Mouse (Mus musculus) adrenal gland, postnatal 4 days (tissue): Measurements from ENCODE around the gene Ripply1. TPM values are rescaled to one million over a fixed set of nuclear protein-coding genes. Genes with fewer than 3 reads are reported as not detected.
"Not testable (repeated sequence)": the region's sequence is repeated elsewhere in the genome, so short reads cannot be mapped to it uniquely, and the experiment has no call there.

ENCODE experiments used
- DNase-seq, 2 experiments: peaks; one replicate each; pipeline ENCODE4 v3.0.0; 2021 to 2022; ENCODE audit warnings: low spot score in 2 of 2, mixed read lengths in 2 of 2
- total RNA-seq, 2 experiments: library from RNA; stranded (reverse); gene quantifications; 2 replicates each; pipeline ENCODE4 v1.2.3; 2021

The Ripply1 gene
- total RNA-seq, 2 experiments from 2014 or later, result 0.40 TPM; not detected in 1

GRCm38 (mm10) chrX:139781563-139781962, 590 bp downstream of the Ripply1 start:
- no peak for DNase-seq

DNA sequence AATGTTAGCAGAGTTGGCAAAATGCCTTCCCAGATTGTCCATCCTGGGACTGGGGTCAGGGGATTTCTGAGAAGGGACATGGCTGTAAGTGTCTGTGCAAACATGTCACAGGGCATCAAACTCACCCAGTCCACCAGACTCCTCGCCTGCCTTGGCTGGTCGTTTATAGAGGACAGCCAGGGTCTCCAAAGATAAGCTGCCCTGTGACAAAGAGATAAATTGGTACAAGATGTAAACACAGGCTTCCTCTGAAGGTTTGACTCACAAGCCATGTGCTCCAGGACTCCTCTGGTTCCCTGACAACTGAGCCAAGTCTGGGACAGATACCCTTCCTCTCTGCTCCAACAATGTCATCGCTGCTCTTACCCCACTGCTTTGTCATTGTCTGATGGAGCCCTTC, 1.2 kb downstream of the Ripply1 start:
- no peak for DNase-seq

DNA sequence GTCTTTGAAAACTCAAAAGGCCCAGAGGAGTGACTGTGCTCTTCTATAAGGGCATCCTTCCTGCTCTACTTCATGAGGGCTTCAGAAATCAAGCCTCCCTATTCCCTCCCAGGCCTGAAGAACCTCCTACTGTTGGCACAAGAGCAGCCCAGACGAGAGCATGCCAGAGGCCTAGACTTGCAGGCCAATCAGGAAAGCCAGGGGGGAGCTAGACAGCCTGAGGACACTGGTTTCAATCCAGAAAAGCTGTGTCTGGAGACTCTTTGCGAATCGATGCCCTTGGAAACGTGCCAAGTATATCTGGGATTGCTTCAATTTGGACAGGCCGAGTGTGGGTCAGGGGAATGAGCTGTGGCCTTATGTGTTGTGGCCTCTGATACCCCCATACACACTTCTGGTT, 2.8 kb downstream of the Ripply1 start:
- no peak for DNase-seq

- DNase-seq, result no peak
Observed at GRCm38 (mm10) chrX:139778886-139779285, 3.3 kb downstream of the Ripply1 start.

GRCm38 (mm10) chrX:139777357-139777756, 4.8 kb downstream of the Ripply1 start:
- DNase-seq, result no peak

GRCm38 (mm10) chrX:139775084-139775612, 7.0 kb downstream of the Ripply1 start:
- DNase-seq, result peak in 1 of 2 experiments; percentile 5

GRCm38 (mm10) chrX:139774309-139775083, 7.7 kb downstream of the Ripply1 start:
- DNase-seq, result peak in 1 of 2 experiments; percentile 8

GRCm38 (mm10) chrX:139769975-139770637, 12.0 kb downstream of the Ripply1 start:
- no peak for DNase-seq

- no peak for DNase-seq
Observed at GRCm38 (mm10) chrX:139762546-139762945, 19.6 kb downstream of the Ripply1 start.

GRCm38 (mm10) chrX:139758634-139759033, 23.5 kb downstream of the Ripply1 start:
- DNase-seq, result not testable (repeated sequence)

DNA sequence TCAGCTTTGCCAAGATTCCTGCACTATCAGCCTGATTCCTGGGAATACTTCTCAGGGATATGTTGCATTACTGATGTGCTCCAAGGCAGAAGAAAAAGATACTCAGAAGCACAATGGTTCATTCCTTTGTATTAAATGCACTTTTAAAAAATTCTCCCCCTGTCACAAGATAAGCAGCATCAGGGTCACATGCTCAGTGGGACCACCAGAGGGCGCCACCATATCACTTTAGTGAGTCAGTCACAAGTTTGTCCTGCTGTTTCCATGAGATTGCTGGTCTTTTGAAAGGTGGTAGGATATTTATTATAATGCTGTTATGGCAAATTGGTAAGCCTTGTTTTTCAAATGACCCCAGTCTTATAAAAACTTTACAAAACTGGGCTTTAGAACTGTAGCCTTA, 30.3 kb downstream of the Ripply1 start:
- peak; percentile 3 to 7 for DNase-seq

GRCm38 (mm10) chrX:139737066-139737465, 45.1 kb downstream of the Ripply1 start:
- no peak for DNase-seq

DNA sequence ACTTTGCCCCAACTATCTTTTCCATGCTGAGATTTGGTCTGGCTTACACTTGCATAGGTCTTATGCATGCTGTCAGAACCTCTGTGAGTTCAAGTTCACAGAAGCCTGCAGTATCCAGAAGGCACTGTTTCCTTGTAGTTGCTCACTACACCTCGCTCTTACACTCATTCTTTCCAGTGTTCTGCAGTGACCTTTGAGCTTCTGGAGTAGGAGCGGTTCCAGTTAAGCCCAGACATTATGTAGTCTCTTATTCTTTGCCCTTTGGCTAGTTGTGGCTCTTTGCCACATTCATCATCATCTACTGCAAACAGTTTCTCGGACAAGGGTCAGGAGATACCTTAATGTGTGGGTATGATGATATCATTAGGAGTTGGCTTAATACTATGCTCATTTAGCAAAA, 51.6 kb downstream of the Ripply1 start:
- DNase-seq, result no peak

Other genes starting within 250 kb of the Ripply1 start
- gene Rnf128, start 219.0 kb downstream of the Ripply1 start, total RNA-seq, result 10 to 100 TPM; 22.7 to 26.2 TPM
- 1 to 10 TPM; 7.8 to 7.9 TPM for gene Tbc1d8b, start 97.4 kb downstream of the Ripply1 start, total RNA-seq
- not detected for gene Gm15013, start 67.9 kb downstream of the Ripply1 start, total RNA-seq
- 10 to 100 TPM in 1 of 2 experiments, 1 to 10 TPM in 1; 2.6 to 16.2 TPM for gene Cldn2, start 18.5 kb upstream of the Ripply1 start, total RNA-seq
- gene Morc4, start 89.3 kb upstream of the Ripply1 start, total RNA-seq, result 10 to 100 TPM; 10.6 to 12.4 TPM
- gene Rbm41, start 216.2 kb upstream of the Ripply1 start, total RNA-seq, result 10 to 100 TPM in 1 of 2 experiments, 1 to 10 TPM in 1; 9.8 to 10.3 TPM